In the genomic region with DNA sequence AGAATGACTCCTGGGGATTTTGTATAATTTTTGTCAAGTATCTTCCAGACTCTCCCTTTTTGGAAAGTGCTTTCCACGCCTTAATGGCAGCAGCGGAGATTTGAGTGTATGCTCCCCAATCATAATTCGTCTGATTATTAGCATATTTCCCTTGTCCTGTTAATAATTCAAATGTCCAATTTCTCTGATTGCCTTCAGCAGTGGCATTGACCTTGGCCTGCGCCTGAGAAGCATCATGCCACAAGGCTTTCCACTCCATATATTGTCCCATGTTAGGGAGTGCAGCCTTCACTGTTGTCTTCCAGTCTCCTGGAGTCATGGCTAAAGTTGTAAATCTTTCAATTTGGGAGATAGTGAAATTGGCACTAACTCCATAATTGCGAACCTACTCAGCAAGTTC, we compare ENCODE assay signal across 17 mouse cellular contexts. TPM values are rescaled to one million over a fixed set of nuclear protein-coding genes. Genes with fewer than 3 reads are reported as not detected.
A peak's percentile ranks its signal among the peaks of the same experiment; 100 is the strongest.
DNase-seq lines count a peak whose midpoint lies in the region; ATAC-seq and TF ChIP-seq lines count a peak whose summit lies in the region.
"Not testable (repeated sequence)": the region's sequence is repeated elsewhere in the genome, so short reads cannot be mapped to it uniquely, and the experiment has no call there.
"Had no signal": no experiment of that assay in that cellular context is flagged by ENCODE, and none has a peak within 500 bp of the region (broad histone marks: within the 10 kb centered on the region; RNA-seq: fewer than 3 reads in every experiment).

No protein-coding gene starts in this region.

- peaks cover 14% of the 10 kb centered on the region for H3K9me3 ChIP-seq in forebrain, embryonic 13.5 days (replicated peaks)
- not testable (repeated sequence) for H3K9me3 ChIP-seq in forebrain, postnatal 0 days (ENCODE audit: low read length); hindbrain, embryonic 14.5 days (ENCODE audit: control insufficient read depth, low read length)

- peaks cover 17% of the 10 kb centered on the region for H3K36me3 ChIP-seq in forebrain, embryonic 13.5 days (ENCODE audit: poor library complexity, severe bottlenecking)
- H3K36me3 ChIP-seq in forebrain, postnatal 0 days (ENCODE audit: insufficient read depth); hindbrain, embryonic 14.5 days (replicated peaks; ENCODE audit: control insufficient read depth, insufficient read depth): not testable (repeated sequence)

- not testable (repeated sequence) for H3K27me3 ChIP-seq in forebrain, embryonic 13.5 days; forebrain, postnatal 0 days (ENCODE audit: insufficient read depth, low read length); hindbrain, embryonic 14.5 days (ENCODE audit: control insufficient read depth, insufficient read depth, low read length)

- H3K4me2 ChIP-seq in forebrain, embryonic 13.5 days: peak overlapping the region; percentile 59; the same call in 1 of the 2 replicates
- H3K4me2 ChIP-seq in forebrain, postnatal 0 days (ENCODE audit: low read depth): 0 out of 2 replicates have a peak overlapping the region, but pooled peaks have one; percentile 54
- H3K4me2 ChIP-seq in hindbrain, embryonic 14.5 days (replicated peaks): peak overlapping the region; percentile 54; the same call in 1 of the 2 replicates

- peak; percentile 71 for DNase-seq in adrenal gland, adult 2 months
- peak; percentile 31 for DNase-seq in adrenal gland, postnatal 10 days
- DNase-seq in adrenal gland, postnatal 25 days: peak; percentile 13
- DNase-seq in forebrain, postnatal 0 days; hindbrain, embryonic 14.5 days (ENCODE audit: low spot score): not testable (repeated sequence)

- H3K9ac ChIP-seq in forebrain, embryonic 13.5 days; forebrain, postnatal 0 days; hindbrain, embryonic 14.5 days: not testable (repeated sequence)

- not testable (repeated sequence) for ATAC-seq in forebrain, embryonic 13.5 days; forebrain, postnatal 0 days; hindbrain, embryonic 14.5 days (ENCODE audit: low FRiP score)

- not testable (repeated sequence) for H3K4me1 ChIP-seq in forebrain, embryonic 13.5 days; forebrain, postnatal 0 days (ENCODE audit: insufficient read depth); hindbrain, embryonic 14.5 days (replicated peaks; ENCODE audit: control insufficient read depth, insufficient read depth, low read length)

- not testable (repeated sequence) for TF ChIP-seq CTCF in forebrain, postnatal 0 days (IDR thresholded peaks at IDR 0.05; ENCODE audit: low read depth)

- WGBS in forebrain, embryonic 13.5 days: 91% methylated on average over 5 of the region's 5 CpGs
- 86% methylated on average over 5 of the region's 5 CpGs for WGBS in forebrain, postnatal 0 days
- 90% methylated on average over 5 of the region's 5 CpGs for WGBS in hindbrain, embryonic 14.5 days

- not testable (repeated sequence) for H3K4me3 ChIP-seq in forebrain, embryonic 13.5 days; forebrain, postnatal 0 days (ENCODE audit: low read depth, low read length); hindbrain, embryonic 14.5 days (replicated peaks; ENCODE audit: low read length)

- H3K27ac ChIP-seq in forebrain, embryonic 13.5 days; forebrain, postnatal 0 days (ENCODE audit: low read depth, low read length); hindbrain, embryonic 14.5 days: not testable (repeated sequence)

RNA-seq across cellular contexts. Expression of gene Olfr161, which starts 40.5 kb away (rescaled TPM):
- total RNA-seq in adrenal gland, adult 2 months (2021): not detected
- polyA plus RNA-seq in adrenal gland, adult 2 months (2012; rRNA removed): not detected in 2 replicates
- total RNA-seq in adrenal gland, postnatal 10 days (2021): not detected
- total RNA-seq in adrenal gland, postnatal 25 days (2021): not detected in 2 replicates
- polyA plus RNA-seq in forebrain, embryonic 13.5 days (2015; fragmentation: Nextera tagmentation; extraction: Ambion mirVana): not detected in 2 replicates
- total RNA-seq in forebrain, postnatal 0 days (2014; rRNA removed): not detected in 2 replicates
- not detected in 2 replicates for polyA plus RNA-seq in forebrain, postnatal 0 days (2015; fragmentation: Nextera tagmentation; extraction: Ambion mirVana)
- not detected in 2 replicates for polyA plus RNA-seq in hindbrain, embryonic 14.5 days (2014; fragmentation: Nextera tagmentation; extraction: Ambion mirVana)
- total RNA-seq: adrenal gland, adult 18-20 months; MEL had no signal
- polyA plus RNA-seq: C2C12; cerebellum, adult 2 months; cortical plate, adult 2 months; embryonic facial prominence, embryonic 10.5 days; embryonic facial prominence, embryonic 12.5 days; embryonic facial prominence, embryonic 14.5 days; forebrain, embryonic 11.5 days; forebrain, embryonic 15.5 days; frontal cortex, adult 2 months had no signal
